Mouse (Mus musculus) T-helper 17 cell (primary cell): ENCODE measurements around the gene Zfp263.

Source experiments
- in situ Hi-C, 2 experiments: fragments of 300-600 bp; cut with MboI, MseI; formaldehyde crosslinking; loops; 1 replicate in 1 of 2; 2 replicates in 1 of 2; pipeline ENCODE4 v1.15.1; 2025; ENCODE audit warnings: high pct_unique_total_duplicates in 2 of 2

The Zfp263 gene

GRCm38 (mm10) chr16:3743503-3744185, at the start of gene Zfp263:
Zfp263 (plus strand) TSS chr16:3744093.
- in situ Hi-C loops = loop anchor here in 1 of 2 experiments (5.0 to 25.0 kb wide), 4 partner anchors 131 to 1494 kb away; partner anchors contain the start of genes 1700037C18Rik, Alg1, Cluap1 and Naa60

GRCm38 (mm10) chr16:3699281-3699680, 44.6 kb upstream of the Zfp263 start:
- in situ Hi-C loops = no loop called here

- in situ Hi-C loops = no loop called here
Observed at GRCm38 (mm10) chr16:3700893-3701292, 43.0 kb upstream of the Zfp263 start.

- in situ Hi-C loops = no loop called here
Observed at GRCm38 (mm10) chr16:3706680-3707079, 37.2 kb upstream of the Zfp263 start.

- in situ Hi-C loops = loop anchor here in 1 of 2 experiments (10.0 kb wide), 1 partner anchor 1100 kb away; no protein-coding TSS in a partner anchor
Observed at GRCm38 (mm10) chr16:3714731-3715130, 29.2 kb upstream of the Zfp263 start.

- in situ Hi-C loops = loop anchor here in 1 of 2 experiments (10.0 kb wide), 1 partner anchor 1097 kb away; no protein-coding TSS in a partner anchor
Observed at GRCm38 (mm10) chr16:3717980-3718379, 25.9 kb upstream of the Zfp263 start, which contains the start of gene Mefv. Mefv (minus strand) TSS chr16:3718097.

GRCm38 (mm10) chr16:3723231-3723630, 20.7 kb upstream of the Zfp263 start:
- in situ Hi-C loops = no loop called here

GRCm38 (mm10) chr16:3727980-3728720, 15.7 kb upstream of the Zfp263 start:
- in situ Hi-C loops = loop anchor here in 1 of 2 experiments (25.0 kb wide), 1 partner anchor 1509 kb away; the partner anchor contains the start of gene Alg1

GRCm38 (mm10) chr16:3732612-3733011, 11.3 kb upstream of the Zfp263 start:
- in situ Hi-C loops = loop anchor here in 1 of 2 experiments (25.0 kb wide), 1 partner anchor 1505 kb away; the partner anchor contains the start of gene Alg1

GRCm38 (mm10) chr16:3733198-3733732, 10.6 kb upstream of the Zfp263 start:
- in situ Hi-C loops = loop anchor here in 1 of 2 experiments (25.0 kb wide), 1 partner anchor 1504 kb away; the partner anchor contains the start of gene Alg1

GRCm38 (mm10) chr16:3742466-3742865, 1.4 kb upstream of the Zfp263 start:
- in situ Hi-C loops = loop anchor here in 1 of 2 experiments (5.0 to 25.0 kb wide), 4 partner anchors 132 to 1495 kb away; partner anchors contain the start of genes 1700037C18Rik, Alg1, Cluap1 and Naa60

GRCm38 (mm10) chr16:3744186-3744700, 350 bp downstream of the Zfp263 start:
- in situ Hi-C loops = loop anchor here in 1 of 2 experiments (5.0 to 25.0 kb wide), 4 partner anchors 131 to 1493 kb away; partner anchors contain the start of genes 1700037C18Rik, Alg1, Cluap1 and Naa60

GRCm38 (mm10) chr16:3745656-3746055, 1.8 kb downstream of the Zfp263 start:
- in situ Hi-C loops = loop anchor here in 1 of 2 experiments (5.0 to 25.0 kb wide), 4 partner anchors 102 to 1492 kb away; partner anchors contain the start of genes 1700037C18Rik, Alg1, Cluap1 and Naa60

GRCm38 (mm10) chr16:3748976-3749375, 5.1 kb downstream of the Zfp263 start:
- in situ Hi-C loops = loop anchor here in 1 of 2 experiments (5.0 to 25.0 kb wide), 4 partner anchors 98 to 1488 kb away; partner anchors contain the start of genes 1700037C18Rik, Alg1, Cluap1 and Naa60

- in situ Hi-C loops = no loop called here
Observed at GRCm38 (mm10) chr16:3771603-3772002, 27.7 kb downstream of the Zfp263 start.

GRCm38 (mm10) chr16:3776365-3776764, 32.5 kb downstream of the Zfp263 start:
- in situ Hi-C loops = no loop called here

- in situ Hi-C loops = no loop called here
Observed at GRCm38 (mm10) chr16:3777986-3778385, 34.1 kb downstream of the Zfp263 start.

- in situ Hi-C loops = no loop called here
Observed at GRCm38 (mm10) chr16:3781237-3781636, 37.3 kb downstream of the Zfp263 start.

- in situ Hi-C loops = no loop called here
Observed at GRCm38 (mm10) chr16:3788394-3788793, 44.5 kb downstream of the Zfp263 start.
